Mouse (Mus musculus) heart, postnatal 36 days (tissue): ENCODE data around the gene Rcc1. TPM values are rescaled to one million over a fixed set of nuclear protein-coding genes. Genes with fewer than 3 reads are reported as not detected.
"Not testable (repeated sequence)": the region's sequence is repeated elsewhere in the genome, so short reads cannot be mapped to it uniquely, and the experiment has no call there.

ENCODE experiments used
- DNase-seq, 2 experiments: peaks; one replicate each; pipeline ENCODE4 v3.0.0; 2021 to 2022
- intact Hi-C: fragments of 180-260 bp; cut with DNase I; formaldehyde crosslinking; loops from one replicate; pipeline ENCODE4 v1.15.1; 2025
- total RNA-seq, 2 experiments: library from RNA; stranded (reverse); gene quantifications; 2 replicates each; pipeline ENCODE4 v1.2.3; 2021

The Rcc1 gene
- total RNA-seq, 2 experiments from 2014 or later = 6.4 to 7.2 TPM

DNA sequence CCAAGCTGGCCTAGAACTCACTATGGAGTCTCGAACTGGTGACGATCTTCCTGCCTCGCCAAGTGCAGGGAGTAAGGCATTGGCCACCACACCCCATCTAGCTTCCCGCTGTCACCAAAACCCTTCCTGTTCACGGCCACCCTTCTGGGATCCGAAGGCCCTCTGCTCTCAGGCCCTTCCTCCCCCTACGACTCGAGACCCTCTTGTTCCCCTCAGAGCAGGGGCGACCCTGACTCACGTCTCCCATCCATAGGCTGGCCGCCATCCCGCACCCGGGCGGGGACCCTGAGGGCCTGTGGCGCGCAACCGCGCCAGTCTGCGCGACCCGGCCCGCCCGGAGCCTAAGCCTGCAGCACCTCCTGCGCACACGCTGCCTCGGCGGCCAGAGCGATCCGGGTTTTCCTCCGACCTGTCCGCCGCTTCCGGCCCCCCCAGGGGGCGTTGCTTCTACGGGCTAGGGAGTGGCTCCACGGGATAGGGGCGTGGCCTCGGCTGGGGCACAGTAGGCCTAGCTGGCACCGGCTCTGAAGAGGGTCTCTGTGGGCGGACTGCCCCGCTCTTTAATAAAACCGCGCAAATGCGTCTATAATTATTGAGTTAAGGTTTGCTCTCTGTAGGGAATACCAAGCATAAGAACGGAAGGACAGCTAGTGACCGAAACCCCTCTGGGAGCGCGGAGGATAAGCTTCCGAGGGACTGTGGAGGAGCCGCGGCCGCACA lies 24.1 kb downstream of the Rcc1 start, which contains the start of gene Trnau1ap:
Gene Trnau1ap (minus strand): TSS at position 424 of the 720 bp plus-strand sequence.
- intact Hi-C loops = loop anchor here (2.0 kb wide), 2 partner anchors 20 to 54 kb away; partner anchors contain the start of gene Taf12
- peak; percentile 88 for DNase-seq

DNA sequence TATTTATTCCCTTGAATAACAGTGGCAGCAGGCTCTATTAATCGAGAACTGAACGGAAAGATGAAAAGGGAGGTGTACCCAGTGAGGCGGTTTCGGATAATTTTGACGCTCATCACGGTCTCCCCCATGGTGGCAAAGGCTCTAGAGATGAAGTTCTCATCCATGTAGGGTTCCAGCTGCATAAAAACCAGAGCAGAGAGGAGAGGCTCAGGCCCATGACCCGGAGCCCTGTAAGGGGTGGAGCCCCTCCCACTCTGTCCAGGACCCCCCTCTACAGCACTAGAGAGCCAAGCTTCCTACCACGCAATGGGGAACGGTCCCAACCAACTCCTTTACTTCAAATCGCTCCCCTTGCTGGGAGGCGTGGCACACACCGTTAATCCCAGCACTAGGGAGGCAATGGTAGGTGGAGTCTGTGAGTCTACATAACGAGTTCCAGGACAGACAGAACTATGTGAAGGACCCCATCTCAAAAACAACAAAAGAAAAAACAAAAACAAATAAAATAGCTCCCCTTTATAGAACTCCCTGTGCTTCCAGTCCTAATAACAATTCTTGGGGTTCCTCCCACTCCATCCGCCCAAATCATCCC lies 24.9 kb downstream of the Rcc1 start:
- intact Hi-C loops = loop anchor here (2.0 kb wide), 2 partner anchors 20 to 54 kb away; partner anchors contain the start of gene Taf12
- DNase-seq = no peak

DNA sequence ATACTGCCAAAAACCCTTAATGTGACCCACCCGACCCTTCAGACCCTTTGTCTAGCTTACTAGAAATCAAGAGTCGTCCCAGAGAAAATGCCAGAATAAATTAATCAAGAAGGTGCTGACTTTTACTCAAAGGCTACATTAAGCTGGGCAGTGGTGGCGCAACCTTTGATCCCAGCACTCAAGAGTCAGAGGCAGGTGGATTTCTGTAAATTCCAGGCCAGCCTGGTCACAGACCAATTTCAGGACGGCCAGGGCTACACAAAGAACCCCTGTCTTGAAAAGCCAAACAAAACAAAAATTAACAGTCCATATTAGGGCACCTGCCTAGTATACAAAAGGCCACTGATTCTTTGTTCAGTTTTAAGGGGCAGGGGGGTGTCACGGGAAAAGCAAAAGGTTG lies 26.9 kb downstream of the Rcc1 start:
- DNase-seq = no peak
- intact Hi-C loops = no loop called here

DNA sequence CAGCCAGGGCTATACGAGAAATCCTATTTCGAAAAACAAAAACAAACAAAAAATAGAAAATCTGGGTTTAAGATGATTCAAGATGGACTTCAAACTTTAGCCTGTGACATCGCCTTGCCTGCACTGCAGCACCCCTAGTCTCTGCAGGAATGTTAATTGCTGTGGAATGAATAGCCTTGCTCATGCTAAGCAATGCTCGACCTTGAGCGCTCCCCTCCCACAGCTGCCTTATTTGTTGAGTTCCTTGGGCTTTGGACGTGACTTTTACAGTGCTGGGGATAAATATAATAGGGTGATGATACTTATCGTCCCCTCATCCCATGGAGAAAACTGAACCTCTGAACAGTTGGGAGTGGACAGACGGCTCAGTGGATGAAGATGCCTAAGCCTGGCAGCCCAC lies 37.7 kb downstream of the Rcc1 start:
- no peak for DNase-seq
- intact Hi-C loops = no loop called here

DNA sequence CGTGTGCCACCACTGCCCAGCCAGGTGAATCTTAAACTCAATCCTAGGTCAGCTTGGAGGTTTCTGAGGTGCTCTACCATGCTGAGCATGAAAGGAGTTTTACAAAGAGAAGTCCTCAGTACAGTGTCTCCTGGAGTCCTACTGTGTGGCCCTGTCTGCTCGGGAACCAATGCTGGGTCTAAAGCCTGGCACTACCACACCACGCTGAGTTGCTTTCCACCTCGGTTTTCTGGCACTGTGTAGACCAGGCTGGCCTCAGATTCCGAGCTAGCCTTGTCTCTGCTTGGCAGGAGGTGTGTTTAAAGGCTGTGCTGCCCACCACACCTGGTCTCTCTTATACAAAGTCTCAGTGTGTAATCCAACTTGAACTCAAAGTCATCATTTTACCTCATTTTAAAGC lies 40.8 kb downstream of the Rcc1 start:
- intact Hi-C loops = no loop called here

DNA sequence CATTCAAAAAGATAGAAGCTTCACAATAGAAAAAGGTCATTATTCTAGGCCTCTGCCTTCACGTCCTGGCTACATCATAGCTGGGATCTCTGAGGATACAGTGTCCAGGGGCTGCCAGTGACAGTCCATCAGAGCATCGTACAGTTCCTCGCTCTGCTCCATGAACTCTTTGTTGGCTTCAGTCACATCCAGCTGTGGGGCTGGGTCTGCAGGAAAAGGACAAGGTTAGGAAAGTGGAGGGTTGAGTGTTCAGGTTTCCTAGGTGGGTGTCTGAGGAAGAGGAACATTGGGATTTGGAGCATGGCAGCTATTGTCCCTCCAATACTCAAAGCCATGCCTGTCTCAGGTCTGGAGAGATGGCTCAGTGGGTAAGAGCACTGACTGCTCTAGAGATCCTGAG lies 41.6 kb downstream of the Rcc1 start:
- DNase-seq = no peak
- intact Hi-C loops = no loop called here

More for the DNA sequence above, 40.8 kb downstream of the Rcc1 start:
- DNase-seq = no peak

DNA sequence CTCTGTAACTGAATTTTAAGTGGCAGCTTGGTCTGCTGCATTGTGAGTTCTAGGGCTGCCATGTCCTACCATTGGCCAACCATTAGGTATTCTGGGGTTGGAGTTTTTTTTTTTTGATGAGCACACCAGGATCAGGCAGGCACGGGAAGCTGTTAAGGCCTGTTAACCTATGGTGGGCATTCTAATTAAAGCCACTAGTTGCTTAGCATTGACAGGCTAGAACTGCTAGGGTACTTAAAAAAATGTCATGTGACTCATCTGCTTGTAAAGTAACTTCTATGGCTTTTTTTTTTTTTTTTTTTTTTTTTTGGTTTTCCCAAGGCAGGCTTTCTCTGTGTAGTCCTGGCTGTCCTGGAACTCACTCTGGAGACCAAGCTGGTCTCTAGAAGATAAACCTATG lies 42.2 kb downstream of the Rcc1 start:
- no peak for DNase-seq
- intact Hi-C loops = no loop called here

DNA sequence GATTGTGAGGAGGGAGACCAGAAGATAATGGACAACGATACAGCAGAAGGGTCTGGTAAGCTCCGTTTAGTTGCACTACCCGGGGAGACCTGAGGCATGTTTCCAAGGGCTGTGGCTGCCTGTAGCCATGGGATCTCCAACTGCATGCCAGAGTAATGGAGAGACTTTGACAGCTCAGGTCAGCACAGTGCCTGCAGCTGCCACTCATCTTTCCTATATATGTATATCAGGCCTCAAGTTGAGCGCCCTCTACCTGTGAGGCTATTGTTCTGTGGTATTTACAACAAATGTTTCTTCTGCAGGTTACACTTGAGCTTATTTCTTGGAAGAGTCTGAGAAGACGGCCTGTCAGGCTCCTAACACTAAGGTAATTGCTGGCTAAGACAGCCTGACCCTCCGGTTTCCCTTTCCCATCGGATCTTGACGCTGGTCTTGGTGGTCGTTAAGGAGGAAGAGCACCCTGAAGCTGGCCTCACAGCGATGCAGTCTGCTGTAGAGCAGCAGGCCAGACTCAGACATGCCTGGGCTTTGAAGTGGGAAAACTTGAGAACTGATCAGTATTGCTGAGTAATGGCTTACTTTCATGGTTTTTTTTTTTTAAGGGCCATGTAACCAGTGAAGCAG lies 43.4 kb downstream of the Rcc1 start:
- intact Hi-C loops = loop anchor here (2.0 kb wide), 2 partner anchors 19 to 35 kb away; partner anchors contain the start of genes Taf12 and Trnau1ap
- peak; percentile 28 to 32 for DNase-seq

DNA sequence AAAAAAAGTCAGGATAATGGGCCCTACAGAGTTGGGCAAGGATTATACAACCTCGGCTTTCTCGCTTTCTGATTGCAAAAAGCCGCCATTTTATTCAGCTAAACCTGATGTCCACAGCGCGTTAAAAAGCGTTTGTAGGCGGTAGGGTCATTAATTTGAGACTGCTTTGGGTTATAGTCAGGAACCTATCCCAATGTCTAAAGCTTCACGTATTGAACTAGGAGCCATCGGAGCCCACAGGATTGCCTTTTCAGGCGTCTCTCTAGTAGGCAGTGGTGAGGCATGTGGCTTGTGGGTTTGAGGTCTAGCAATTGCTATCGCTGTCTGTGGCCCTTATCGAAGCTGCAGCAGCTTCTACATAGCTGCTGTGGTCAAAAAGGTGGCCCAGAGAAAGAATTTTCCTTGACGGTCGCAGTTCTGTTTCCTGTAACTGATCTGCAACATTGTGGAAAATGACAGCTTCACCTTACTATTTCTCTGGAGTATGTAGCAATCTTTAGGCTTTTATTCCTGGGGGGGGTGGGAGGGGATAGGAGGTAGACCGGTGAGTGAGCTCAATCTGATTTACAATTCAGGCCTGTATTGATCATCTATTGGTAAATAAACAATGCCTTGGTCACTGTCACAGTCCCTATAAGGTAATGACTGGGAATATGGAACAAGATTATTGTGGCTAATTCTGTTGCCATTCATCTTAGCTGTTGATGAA lies 44.1 kb downstream of the Rcc1 start:
- DNase-seq = peak in 1 of 2 experiments; percentile 21
- intact Hi-C loops = loop anchor here (2.0 kb wide), 2 partner anchors 20 to 34 kb away; partner anchors contain the start of genes Taf12 and Trnau1ap

DNA sequence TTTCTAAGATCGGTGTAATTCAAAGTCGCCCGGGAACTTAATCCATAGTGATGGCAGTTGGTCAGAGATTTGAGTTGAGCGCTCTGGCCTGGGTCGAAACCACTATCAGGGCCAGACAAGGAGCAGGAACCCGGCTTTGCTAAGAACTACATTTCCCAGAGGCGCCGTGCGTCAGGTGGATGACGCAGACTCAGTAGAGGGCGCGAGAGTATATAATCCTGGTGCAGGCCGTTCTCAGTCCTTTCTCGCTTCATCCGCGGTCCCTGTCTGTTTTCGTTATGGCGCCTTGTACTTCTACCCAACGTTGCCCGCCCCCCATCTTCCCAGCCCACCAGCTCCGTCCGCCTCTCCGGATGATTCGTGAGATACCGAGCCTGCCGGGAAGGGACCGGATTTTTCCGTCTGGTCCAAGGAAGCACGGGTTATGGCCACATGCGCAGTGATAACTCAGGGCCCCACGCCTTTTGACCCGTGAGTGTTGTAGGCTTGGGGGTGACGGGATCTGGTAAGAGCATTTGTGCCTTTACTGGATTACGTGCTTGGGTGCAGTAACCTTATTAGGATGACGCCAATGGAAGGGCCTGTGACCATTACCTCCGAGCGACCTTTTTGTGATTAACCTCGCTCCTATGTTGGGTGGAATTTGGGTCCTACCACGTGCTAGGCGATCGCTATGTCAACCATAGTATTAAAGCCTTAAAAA lies 44.8 kb downstream of the Rcc1 start:
- peak; percentile 90 to 91 for DNase-seq
- intact Hi-C loops = loop anchor here (2.0 kb wide), 2 partner anchors 20 to 34 kb away; partner anchors contain the start of genes Taf12 and Trnau1ap

DNA sequence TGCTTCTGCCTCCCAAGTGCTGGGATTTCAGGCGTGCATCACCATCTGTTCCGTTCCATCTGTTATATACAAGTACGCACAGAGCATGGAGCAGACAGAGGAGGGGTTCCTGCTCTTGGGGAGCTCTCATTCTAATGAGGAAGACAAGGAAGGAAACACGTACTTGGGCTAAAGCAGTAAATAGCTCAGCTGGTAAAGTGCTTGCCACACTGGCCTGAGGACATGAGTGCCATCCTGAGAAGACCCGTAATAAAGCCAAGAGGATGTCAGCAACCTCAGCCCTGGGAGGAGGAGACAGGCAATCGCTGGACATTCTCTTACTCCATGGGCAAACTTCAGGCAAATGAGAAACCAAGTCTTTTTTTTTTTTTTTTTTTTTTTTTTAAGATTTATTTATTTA lies 47.4 kb downstream of the Rcc1 start:
- DNase-seq = no peak
- intact Hi-C loops = no loop called here

DNA sequence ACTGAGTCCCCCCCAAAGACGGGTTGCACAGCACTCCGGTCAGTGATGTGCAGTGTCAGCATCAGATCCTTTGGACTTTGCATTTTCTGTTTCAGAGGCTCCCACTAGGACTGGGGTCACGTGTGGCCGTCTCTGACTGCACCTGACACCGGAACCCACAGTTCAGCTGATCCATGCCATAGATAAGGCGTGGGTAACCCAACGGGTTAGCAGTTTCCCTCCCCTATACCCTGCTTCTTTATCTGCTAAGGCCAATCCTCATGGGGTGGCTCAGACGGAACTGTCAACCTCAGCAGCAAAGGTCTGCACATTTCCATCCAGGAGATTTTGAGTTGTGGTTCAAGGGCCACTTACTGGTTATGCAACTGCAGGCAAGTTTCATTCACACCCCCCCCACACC lies 48.1 kb downstream of the Rcc1 start:
- no peak for DNase-seq
- intact Hi-C loops = no loop called here

DNA sequence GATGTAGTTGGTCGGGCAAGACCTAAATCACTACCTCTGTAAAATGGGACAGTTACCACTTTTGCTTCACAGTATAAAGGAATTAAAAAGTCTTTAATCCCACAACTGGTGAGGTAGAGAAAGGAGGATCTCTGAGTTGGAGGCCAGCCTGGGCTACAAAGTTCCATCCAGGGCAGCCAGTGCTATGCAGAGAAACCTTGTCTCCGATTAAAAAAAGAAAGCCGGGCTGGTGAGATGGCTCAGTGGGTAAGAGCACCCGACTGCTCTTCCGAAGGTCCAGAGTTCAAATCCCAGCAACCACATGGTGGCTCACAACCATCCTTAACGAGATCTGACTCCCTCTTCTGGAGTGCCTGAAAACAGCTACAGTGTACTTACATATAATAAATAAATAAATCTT lies 49.9 kb downstream of the Rcc1 start:
- DNase-seq, intact Hi-C loops: not testable (repeated sequence)

DNA sequence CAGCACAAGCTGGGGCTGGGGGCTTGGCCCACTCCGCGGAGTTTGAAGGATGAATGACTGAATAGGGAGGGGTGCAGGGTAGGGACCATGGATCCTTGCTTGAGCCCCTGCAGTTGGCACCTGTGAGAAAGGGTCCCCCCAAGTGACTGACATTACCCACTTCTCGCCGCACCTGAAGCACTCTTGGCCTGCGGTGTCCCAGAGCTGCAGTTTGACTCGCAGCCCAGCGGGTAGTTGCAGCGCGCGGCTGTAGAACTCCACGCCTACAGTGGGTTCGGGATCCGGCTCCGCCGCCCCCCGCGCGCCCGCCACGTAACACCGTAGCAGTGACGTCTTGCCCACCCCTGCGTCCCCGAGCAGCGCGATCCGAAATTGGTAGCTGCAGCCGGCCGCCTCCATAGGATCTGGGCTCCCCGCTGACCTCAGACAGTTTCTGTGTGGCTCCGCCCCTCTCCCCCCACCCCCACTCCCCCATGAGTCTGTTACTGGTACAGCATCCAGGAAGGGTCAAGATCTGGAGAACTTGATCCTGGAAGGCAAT lies 50.4 kb downstream of the Rcc1 start, which contains the start of gene Rab42:
Gene Rab42 (minus strand): TSS at position 447 of the 541 bp plus-strand sequence.
- peak; percentile 58 to 62 for DNase-seq
- intact Hi-C loops = no loop called here

DNA sequence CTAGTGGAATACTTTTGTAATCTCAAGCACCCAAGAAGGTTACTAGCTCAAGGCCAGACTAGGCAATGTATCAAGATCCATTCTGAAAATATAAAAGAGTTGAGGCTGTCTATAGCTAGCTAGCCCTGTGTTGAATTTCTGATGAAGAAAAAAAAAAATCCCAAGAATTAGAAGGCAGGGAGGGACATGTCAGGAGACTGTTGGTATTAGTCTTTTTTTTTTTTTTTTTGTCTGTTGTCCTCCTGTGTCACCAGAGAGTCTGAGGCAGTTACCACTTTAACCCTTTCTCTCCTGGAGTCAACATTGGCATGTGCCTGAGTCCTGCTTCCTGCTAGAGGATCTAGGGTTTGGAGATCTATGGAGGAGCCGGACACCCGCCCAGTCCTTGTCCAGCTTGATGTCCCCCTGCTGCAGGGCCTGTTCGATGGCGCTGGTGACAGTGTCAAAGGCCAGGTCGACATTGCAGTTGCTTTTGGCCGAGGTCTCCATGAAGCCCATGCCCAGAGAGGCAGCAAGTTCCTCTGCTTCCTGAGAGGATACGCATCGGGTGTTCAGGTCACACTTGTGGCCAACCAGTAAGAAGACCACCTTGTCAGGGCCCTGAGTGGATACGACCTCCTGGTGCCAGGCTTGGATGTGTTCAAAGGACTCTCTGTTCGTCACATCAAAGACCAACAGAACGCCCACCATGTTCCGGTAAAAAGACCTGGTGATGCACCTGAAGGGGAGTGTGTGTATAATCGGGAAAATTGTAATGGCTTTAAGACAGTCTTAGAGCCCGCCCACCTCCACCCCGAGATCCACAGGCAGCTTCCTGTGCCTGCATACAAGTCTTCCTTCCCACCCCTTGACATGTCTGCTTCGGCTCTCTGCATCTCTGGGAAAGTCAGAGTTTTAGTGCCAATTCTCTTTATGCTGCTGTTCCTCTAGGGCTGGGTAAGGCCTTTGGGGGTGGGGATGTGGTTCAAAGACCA lies 51.2 kb downstream of the Rcc1 start:
- intact Hi-C loops = no loop called here

DNA sequence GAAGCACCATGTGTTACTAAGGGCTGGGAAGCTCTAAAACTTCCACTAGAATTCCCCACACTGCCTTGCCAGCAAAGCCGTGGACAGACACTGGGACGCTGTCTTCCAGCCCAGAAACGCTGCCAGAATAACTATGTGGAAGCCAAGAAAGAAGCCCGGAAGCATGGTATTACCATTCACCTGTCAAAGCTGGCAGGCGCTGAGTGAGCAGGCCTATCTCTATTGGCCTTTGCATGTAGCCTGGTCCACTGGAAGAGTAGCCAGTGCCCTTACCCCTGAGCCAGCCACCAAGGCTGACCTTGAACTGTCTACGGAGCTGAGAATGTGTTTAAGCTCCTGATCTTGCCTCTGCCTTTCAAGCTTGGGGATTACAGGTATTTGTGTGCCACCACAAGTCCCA lies 51.9 kb downstream of the Rcc1 start:
- DNase-seq = peak; percentile 30 to 31
- intact Hi-C loops = no loop called here

More for the DNA sequence above, 51.2 kb downstream of the Rcc1 start:
- no peak for DNase-seq

DNA sequence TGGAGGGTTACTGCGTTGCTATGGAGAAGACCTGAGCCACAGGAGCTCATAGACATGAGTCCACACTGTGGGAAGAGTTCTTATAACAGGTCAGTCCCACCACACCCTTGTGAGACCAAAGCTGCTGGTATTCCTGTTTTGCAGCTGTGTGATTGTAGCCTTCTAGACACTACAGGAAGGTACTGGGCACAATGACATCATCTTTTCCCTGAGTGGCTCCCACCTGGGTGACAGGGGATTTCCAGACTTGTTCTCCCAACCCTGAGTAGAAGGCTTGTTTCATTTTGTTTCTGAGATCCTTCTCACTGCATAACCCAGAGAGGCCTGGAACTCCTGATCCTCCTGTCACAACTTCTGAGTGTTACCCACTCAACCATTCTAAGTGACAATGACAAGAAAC lies 53.6 kb downstream of the Rcc1 start:
- DNase-seq = no peak
- intact Hi-C loops = no loop called here

DNA sequence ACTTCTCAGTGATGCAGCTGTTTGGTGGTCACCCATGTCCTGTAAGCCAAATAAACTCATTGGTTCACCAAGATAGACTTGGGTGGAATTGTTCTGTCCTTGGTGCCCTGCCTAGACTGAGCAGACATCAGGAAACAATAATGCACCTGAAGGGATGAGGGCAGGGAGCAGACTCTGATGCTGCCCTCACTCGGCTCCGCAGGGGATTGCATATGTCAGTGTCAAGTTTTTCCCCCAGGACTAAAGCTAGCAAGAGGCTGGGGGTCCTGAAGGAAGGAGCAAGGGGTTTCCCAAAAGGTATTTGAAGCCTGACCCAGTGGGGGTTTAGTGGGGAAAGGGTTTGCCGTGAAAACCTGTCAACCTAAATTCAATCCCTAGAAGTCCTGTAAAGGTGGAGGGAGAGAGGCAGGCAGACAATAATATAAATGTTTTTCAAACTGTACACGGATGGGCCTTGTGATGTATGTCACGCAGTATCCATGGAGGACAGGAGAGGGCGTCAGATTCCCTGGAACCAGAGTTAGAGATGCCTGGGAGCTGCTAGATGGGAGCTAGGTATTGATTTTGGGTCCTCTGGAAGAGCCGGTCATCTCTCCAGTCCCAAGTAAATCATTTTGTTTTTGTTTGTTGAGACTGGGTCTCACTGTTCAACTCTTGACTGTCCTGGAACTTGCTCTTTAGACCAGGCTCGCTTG lies 57.6 kb downstream of the Rcc1 start:
- peak in 1 of 2 experiments; percentile 18 for DNase-seq
- intact Hi-C loops = no loop called here
